Mouse (Mus musculus): ENCODE measurements at regions not wholly inside any gene's neighbourhood (a gene's known extent, or its start where the extent isn't known, plus 50 kb on each side); places are given as distances from the start of the nearest gene placed in this dataset.

- H3K27ac ChIP-seq (ENCODE audit: control insufficient read depth, low read depth, low read length) = no peak overlapping the region
- H3K9me3 ChIP-seq (replicated peaks; ENCODE audit: insufficient read depth, low read length) = no peaks in the 10 kb centered on the region
- peaks cover 0 to 4% of the 10 kb centered on the region in 2 experiments; a peak in 2 of 4 replicates for H3K36me3 ChIP-seq (ENCODE audit: control insufficient read depth in 1 of 2, insufficient read depth in 2 of 2, low read length in 2 of 2)
- no peaks in the 10 kb centered on the region for H3K79me2 ChIP-seq (ENCODE audit: control insufficient read depth, insufficient read depth, low read length, poor library complexity)
- H3K27me3 ChIP-seq (ENCODE audit: control insufficient read depth in 1 of 2, insufficient read depth in 2 of 2, low read length in 2 of 2) = no peaks in the 10 kb centered on the region
- TF ChIP-seq ZMIZ1 (IDR thresholded peaks at IDR 0.05; ENCODE audit: low read depth, low read length) (no peak), MXI1 (IDR thresholded peaks at IDR 0.05; ENCODE audit: low read depth, low read length) (no peak), E2F4 (IDR thresholded peaks at IDR 0.05; ENCODE audit: borderline replicate concordance, low read depth, low read length) (no peak), MYC (IDR thresholded peaks at IDR 0.05; ENCODE audit: low read depth, low read length) (no peak), BHLHE40 (IDR thresholded peaks at IDR 0.05; ENCODE audit: borderline replicate concordance, low read depth, low read length) (no peak), MYB (IDR thresholded peaks at IDR 0.05; ENCODE audit: low read depth, low read length) (no peak), USF1 (IDR thresholded peaks at IDR 0.05; ENCODE audit: low read depth, low read length) (no peak), NRF1 (IDR thresholded peaks at IDR 0.05; ENCODE audit: insufficient read depth, low read depth, low read length, poor library complexity, severe bottlenecking) (no peak), ZKSCAN1 (IDR thresholded peaks at IDR 0.05; ENCODE audit: low read depth, low read length) (no peak), CHD1 (IDR thresholded peaks at IDR 0.05; ENCODE audit: low read depth, low read length) (no peak), TBP (IDR thresholded peaks at IDR 0.05; ENCODE audit: low read depth, low read length) (no peak), UBTF (IDR thresholded peaks at IDR 0.05; ENCODE audit: borderline replicate concordance, insufficient read depth, low read depth, low read length) (no peak)
- H3K9ac ChIP-seq (ENCODE audit: control insufficient read depth, low read depth, low read length, poor library complexity, severe bottlenecking) = no peak overlapping the region
- H3K4me1 ChIP-seq (ENCODE audit: control insufficient read depth in 1 of 2, insufficient read depth in 2 of 2, low read length in 2 of 2) = peaks cover 2 to 5% of the 10 kb centered on the region in 2 experiments; a peak in 3 of 4 replicates
- no peak for DNase-seq (ENCODE audit: low read depth, low spot score)
- H3K4me3 ChIP-seq (ENCODE audit: control insufficient read depth in 1 of 2, insufficient read depth in 1 of 2, low read depth in 2 of 2, low read length in 2 of 2) = no peak overlapping the region
Observed at GRCm38 (mm10) chr1:95468772-95469171, 155.3 kb downstream of the Fam174a start.

DNA sequence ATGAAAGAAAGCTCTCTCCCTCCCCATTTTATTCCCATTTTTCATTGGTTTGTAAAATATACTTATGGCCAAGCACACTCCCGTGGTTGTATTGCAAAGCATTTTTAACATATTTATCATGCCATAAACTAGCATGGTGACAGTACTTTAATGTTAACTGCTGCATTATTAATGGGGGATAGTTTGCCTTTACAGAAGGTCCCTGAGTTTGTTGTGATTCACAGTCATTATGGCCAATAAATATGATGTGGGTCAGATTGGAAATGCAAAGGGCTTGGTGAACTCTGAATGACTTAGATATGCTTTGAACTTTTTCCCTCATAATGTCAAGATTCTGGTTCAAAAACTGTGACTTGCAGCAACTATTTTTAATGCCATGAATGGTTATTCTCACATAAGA lies 157.1 kb downstream of the Fam174a start:
- H3K4me3 ChIP-seq (ENCODE audit: control insufficient read depth in 1 of 2, insufficient read depth in 1 of 2, low read depth in 2 of 2, low read length in 2 of 2) = no peak overlapping the region
- H3K27ac ChIP-seq (ENCODE audit: control insufficient read depth, low read depth, low read length) = no peak overlapping the region
- DNase-seq (ENCODE audit: low read depth, low spot score) = no peak
- H3K4me1 ChIP-seq (ENCODE audit: control insufficient read depth in 1 of 2, insufficient read depth in 2 of 2, low read length in 2 of 2) = peaks cover 2 to 5% of the 10 kb centered on the region in 2 experiments; a peak in 3 of 4 replicates
- H3K9ac ChIP-seq (ENCODE audit: control insufficient read depth, low read depth, low read length, poor library complexity, severe bottlenecking) = no peak overlapping the region
- peaks cover 0 to 4% of the 10 kb centered on the region in 2 experiments; a peak in 2 of 4 replicates for H3K36me3 ChIP-seq (ENCODE audit: control insufficient read depth in 1 of 2, insufficient read depth in 2 of 2, low read length in 2 of 2)
- no peaks in the 10 kb centered on the region for H3K9me3 ChIP-seq (replicated peaks; ENCODE audit: insufficient read depth, low read length)
- no peaks in the 10 kb centered on the region for H3K27me3 ChIP-seq (ENCODE audit: control insufficient read depth in 1 of 2, insufficient read depth in 2 of 2, low read length in 2 of 2)
- H3K79me2 ChIP-seq (ENCODE audit: control insufficient read depth, insufficient read depth, low read length, poor library complexity) = no peaks in the 10 kb centered on the region
- no peak for TF ChIP-seq MYC (IDR thresholded peaks at IDR 0.05; ENCODE audit: low read depth, low read length)
- no peak for TF ChIP-seq MYB (IDR thresholded peaks at IDR 0.05; ENCODE audit: low read depth, low read length)
- TF ChIP-seq NELFE (IDR thresholded peaks at IDR 0.05; ENCODE audit: low read depth, low read length) = no peak
- TF ChIP-seq ZNF384 (IDR thresholded peaks at IDR 0.05; ENCODE audit: low read depth, low read length) = no peak
- no peak for TF ChIP-seq TCF12 (IDR thresholded peaks at IDR 0.05; ENCODE audit: low read depth, low read length)
- TF ChIP-seq CTCF (IDR thresholded peaks at IDR 0.05 in 2 of 3, conservative IDR thresholded peaks at IDR 0.05 in 1 of 3; ENCODE audit: control insufficient read depth in 1 of 3, insufficient read depth in 1 of 3, low read depth in 2 of 3, low read length in 3 of 3, poor library complexity in 1 of 3, severe bottlenecking in 1 of 3) = no peak
- no peak for TF ChIP-seq JUND (IDR thresholded peaks at IDR 0.05; ENCODE audit: low read depth, low read length)
- no peak for TF ChIP-seq USF1 (IDR thresholded peaks at IDR 0.05; ENCODE audit: low read depth, low read length)
- no peak for TF ChIP-seq MXI1 (IDR thresholded peaks at IDR 0.05; ENCODE audit: low read depth, low read length)
- TF ChIP-seq RAD21 (IDR thresholded peaks at IDR 0.05; ENCODE audit: low read depth, low read length) = no peak
- TF ChIP-seq CHD1 (IDR thresholded peaks at IDR 0.05; ENCODE audit: low read depth, low read length) = no peak
- TF ChIP-seq ZMIZ1 (IDR thresholded peaks at IDR 0.05; ENCODE audit: low read depth, low read length) = no peak
- no peak for TF ChIP-seq ETS1 (IDR thresholded peaks at IDR 0.05; ENCODE audit: low read depth, low read length)
- TF ChIP-seq USF2 (IDR thresholded peaks at IDR 0.05; ENCODE audit: borderline replicate concordance in 1 of 2, insufficient read depth in 1 of 2, low read depth in 1 of 2, low read length in 2 of 2) = no peak
- no peak for TF ChIP-seq SMC3 (IDR thresholded peaks at IDR 0.05; ENCODE audit: low read depth, low read length)
